Mouse (Mus musculus) megakaryocyte, embryonic 14.5 days (primary cell): Measurements from ENCODE around the gene Slc8a3.

Experiments
- FLI1 ChIP-seq: IDR thresholded peaks from 2 replicates; pipeline ENCODE4 v1.6.1; 2012; ENCODE audit warnings: low read length, inconsistent platforms, mixed read lengths
- GATA1 ChIP-seq: IDR thresholded peaks from 3 replicates; pipeline ENCODE4 v1.6.1; 2012; ENCODE audit warnings: mixed read lengths, low read length, inconsistent platforms, borderline replicate concordance

DNA sequence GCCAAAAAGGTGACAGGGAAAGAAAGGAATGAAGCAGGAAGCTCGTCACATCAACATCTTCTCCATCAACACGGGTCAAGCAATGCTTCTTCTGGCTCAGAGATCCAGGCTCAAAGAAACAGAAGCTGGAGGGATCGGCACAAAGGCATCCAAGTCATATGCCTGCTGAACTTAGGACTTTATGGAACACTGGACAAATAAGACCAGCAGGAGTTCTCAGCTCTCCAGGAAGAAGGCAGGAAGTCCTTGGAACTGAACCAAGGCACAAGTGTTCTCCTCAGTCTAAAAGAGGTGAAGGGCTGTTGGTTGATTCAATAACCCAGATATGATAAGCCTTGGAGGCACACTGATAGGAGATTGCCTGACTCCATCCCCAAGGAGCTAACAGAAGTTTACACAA is 8.0 kb downstream of the Slc8a3 start:
- TF ChIP-seq FLI1 (no peak), GATA1 (no peak)
